ENCODE assay signal across 28 mouse cellular contexts in genomic region chr19:54757761-54758160, GRCm38 (mm10).
DNase-seq lines count a peak whose midpoint lies in the region; ATAC-seq and TF ChIP-seq lines count a peak whose summit lies in the region.
"Had no signal": no experiment of that assay in that cellular context is flagged by ENCODE, and none has a peak within 500 bp of the region (broad histone marks: within the 10 kb centered on the region; RNA-seq: fewer than 3 reads in every experiment).

No protein-coding gene starts in this region.

- H3K4me2 ChIP-seq in limb, embryonic 11.5 days (ENCODE audit: low read depth, severe bottlenecking), result no peak overlapping the region
- H3K4me2 ChIP-seq in embryonic facial prominence, embryonic 15.5 days (replicated peaks), result no peak overlapping the region
- H3K4me2 ChIP-seq in limb, embryonic 14.5 days (replicated peaks; ENCODE audit: low read depth, low read length, severe bottlenecking), result no peak overlapping the region
- H3K4me2 ChIP-seq: hindbrain, embryonic 12.5 days; limb, embryonic 12.5 days; liver, embryonic 13.5 days; midbrain, embryonic 13.5 days; neural tube, embryonic 13.5 days; stomach, embryonic 15.5 days had no signal

- no peak for TF ChIP-seq POLR2A in limb, embryonic 14.5 days (IDR thresholded peaks at IDR 0.05; ENCODE audit: borderline replicate concordance, extremely low read depth, insufficient read depth, insufficient read length)

- 48% methylated on average over 5 of the region's 5 CpGs for WGBS in limb, embryonic 11.5 days
- WGBS in limb, embryonic 10.5 days, result 68% methylated on average over 5 of the region's 5 CpGs
- 35% methylated on average over 5 of the region's 5 CpGs for WGBS in embryonic facial prominence, embryonic 15.5 days
- 25% methylated on average over 5 of the region's 5 CpGs for WGBS in limb, embryonic 14.5 days

- no peak overlapping the region for H3K27ac ChIP-seq in limb, embryonic 11.5 days (replicated peaks; ENCODE audit: low read depth, low read length)
- no peak overlapping the region for H3K27ac ChIP-seq in limb, embryonic 10.5 days
- no peak overlapping the region for H3K27ac ChIP-seq in embryonic facial prominence, embryonic 15.5 days (replicated peaks)
- H3K27ac ChIP-seq in limb, embryonic 14.5 days (replicated peaks; ENCODE audit: low read depth, low read length), result no peak overlapping the region
- H3K27ac ChIP-seq: heart, embryonic 10.5 days; hindbrain, embryonic 12.5 days; limb, embryonic 12.5 days; liver, embryonic 13.5 days; macrophage; midbrain, embryonic 13.5 days; neural tube, embryonic 13.5 days; stomach, embryonic 15.5 days had no signal

- DNase-seq in limb, embryonic 11.5 days (ENCODE audit: low spot score), result peak; percentile 25
- no peak for DNase-seq in limb, embryonic 10.5 days (ENCODE audit: low spot score)
- DNase-seq in limb, embryonic 14.5 days (ENCODE audit: low spot score), result peak; percentile 65
- no peak for DNase-seq in lung, adult 18-20 months
- no peak for DNase-seq in ovary, postnatal 36 days (ENCODE audit: low spot score)
- DNase-seq: adrenal gland, postnatal 14 days; cerebellum, adult 11-12 months; cerebellum, postnatal 10 days; heart, postnatal 36 days; kidney, adult 8-10 months; kidney, postnatal 10 days; layer of hippocampus, postnatal 36 days; liver, embryonic 13.5 days; lung, adult 2 months; lung, postnatal 10 days; right cerebral cortex, postnatal 14 days had no signal

- H3K4me3 ChIP-seq in limb, embryonic 11.5 days (ENCODE audit: low read depth, low read length), result no peak overlapping the region
- H3K4me3 ChIP-seq in limb, embryonic 10.5 days, result no peak overlapping the region
- no peak overlapping the region for H3K4me3 ChIP-seq in embryonic facial prominence, embryonic 15.5 days (replicated peaks)
- no peak overlapping the region for H3K4me3 ChIP-seq in limb, embryonic 14.5 days (replicated peaks; ENCODE audit: low read length)
- H3K4me3 ChIP-seq: heart, embryonic 10.5 days; hindbrain, embryonic 12.5 days; limb, embryonic 12.5 days; liver, embryonic 13.5 days; midbrain, embryonic 13.5 days; neural tube, embryonic 13.5 days; stomach, embryonic 15.5 days had no signal

- no peaks in the 10 kb centered on the region for H3K27me3 ChIP-seq in limb, embryonic 11.5 days (ENCODE audit: control insufficient read depth, insufficient read depth, low read length)
- no peaks in the 10 kb centered on the region for H3K27me3 ChIP-seq in limb, embryonic 10.5 days (ENCODE audit: low read depth, poor library complexity, severe bottlenecking)
- no peaks in the 10 kb centered on the region for H3K27me3 ChIP-seq in embryonic facial prominence, embryonic 15.5 days
- no peaks in the 10 kb centered on the region for H3K27me3 ChIP-seq in limb, embryonic 14.5 days (ENCODE audit: control insufficient read depth, insufficient read depth, low read length)
- H3K27me3 ChIP-seq: CH12.LX; hindbrain, embryonic 12.5 days; liver, embryonic 13.5 days; midbrain, embryonic 13.5 days; neural tube, embryonic 13.5 days; stomach, embryonic 15.5 days had no signal

- no peak overlapping the region for H3K9ac ChIP-seq in limb, embryonic 11.5 days (ENCODE audit: low read length)
- no peak overlapping the region for H3K9ac ChIP-seq in embryonic facial prominence, embryonic 15.5 days
- H3K9ac ChIP-seq in limb, embryonic 14.5 days (ENCODE audit: low read depth, low read length, severe bottlenecking), result no peak overlapping the region
- H3K9ac ChIP-seq: hindbrain, embryonic 12.5 days; limb, embryonic 12.5 days; liver, embryonic 13.5 days; midbrain, embryonic 13.5 days; neural tube, embryonic 13.5 days; stomach, embryonic 15.5 days had no signal

- no peak for ATAC-seq in limb, embryonic 11.5 days (ENCODE audit: insufficient number of reproducible peaks, low FRiP score, low TSS enrichment, low read depth)
- ATAC-seq in embryonic facial prominence, embryonic 15.5 days (ENCODE audit: insufficient number of reproducible peaks, low FRiP score, low TSS enrichment, low read depth), result 0 out of 2 replicates have a peak, but pooled peaks have one; percentile 69
- ATAC-seq in limb, embryonic 14.5 days (ENCODE audit: low FRiP score, low read depth), result peak; percentile 50; the same call in 1 of the 2 replicates
- ATAC-seq: forebrain, embryonic 16.5 days; intestine, embryonic 16.5 days; midbrain, embryonic 13.5 days; Patski had no signal

- no peaks in the 10 kb centered on the region for H3K4me1 ChIP-seq in limb, embryonic 11.5 days (ENCODE audit: control insufficient read depth, insufficient read depth, low read length)
- peaks cover 3% of the 10 kb centered on the region; the same call in 1 of the 2 replicates for H3K4me1 ChIP-seq in limb, embryonic 10.5 days
- peaks cover 5% of the 10 kb centered on the region; the same call in 1 of the 2 replicates for H3K4me1 ChIP-seq in embryonic facial prominence, embryonic 15.5 days
- H3K4me1 ChIP-seq in limb, embryonic 14.5 days (ENCODE audit: control insufficient read depth, insufficient read depth, low read length), result no peaks in the 10 kb centered on the region
- H3K4me1 ChIP-seq: hindbrain, embryonic 12.5 days; limb, embryonic 12.5 days; liver, embryonic 13.5 days; stomach, embryonic 15.5 days had no signal

- H3K36me3 ChIP-seq in limb, embryonic 11.5 days (ENCODE audit: control insufficient read depth, insufficient read depth, low read length), result no peaks in the 10 kb centered on the region
- no peaks in the 10 kb centered on the region for H3K36me3 ChIP-seq in limb, embryonic 10.5 days
- H3K36me3 ChIP-seq in embryonic facial prominence, embryonic 15.5 days, result no peaks in the 10 kb centered on the region
- H3K36me3 ChIP-seq in limb, embryonic 14.5 days (ENCODE audit: control insufficient read depth, insufficient read depth, low read length), result no peaks in the 10 kb centered on the region
- H3K36me3 ChIP-seq: heart, embryonic 10.5 days; hindbrain, embryonic 12.5 days; limb, embryonic 12.5 days; liver, embryonic 13.5 days; midbrain, embryonic 13.5 days; neural tube, embryonic 13.5 days; stomach, embryonic 15.5 days had no signal

- H3K9me3 ChIP-seq in limb, embryonic 11.5 days (ENCODE audit: control insufficient read depth, low read length), result no peaks in the 10 kb centered on the region
- H3K9me3 ChIP-seq in limb, embryonic 10.5 days (replicated peaks), result no peaks in the 10 kb centered on the region
- H3K9me3 ChIP-seq in embryonic facial prominence, embryonic 15.5 days (replicated peaks), result no peaks in the 10 kb centered on the region
- H3K9me3 ChIP-seq in limb, embryonic 14.5 days (ENCODE audit: control insufficient read depth, low read length), result no peaks in the 10 kb centered on the region
- H3K9me3 ChIP-seq: heart, embryonic 10.5 days; hindbrain, embryonic 12.5 days; limb, embryonic 12.5 days; liver, embryonic 13.5 days; midbrain, embryonic 13.5 days; neural tube, embryonic 13.5 days; stomach, embryonic 15.5 days had no signal

Comparison
In these comparisons a context has a peak if more than half of its experiments do, and no peak if none do; other contexts are left out.
1. DNase-seq: peak in limb, embryonic 11.5 days (single experiment) and limb, embryonic 14.5 days (single experiment); none in limb, embryonic 10.5 days (single experiment), lung, adult 18-20 months (0 of 2) and ovary, postnatal 36 days (single experiment).